Mouse (Mus musculus) gastrocnemius, adult 8-10 months (tissue): ENCODE data around the gene Gm6460. TPM values are rescaled to one million over a fixed set of nuclear protein-coding genes. Genes with fewer than 3 reads are reported as not detected.
"Not testable (repeated sequence)": the region's sequence is repeated elsewhere in the genome, so short reads cannot be mapped to it uniquely, and the experiment has no call there.

ENCODE experiments used
- DNase-seq, 2 experiments: peaks; one replicate each; pipeline ENCODE4 v3.0.0; 2022; ENCODE audit warnings: low spot score in 2 of 2
- total RNA-seq, 4 experiments: library from RNA; stranded (reverse); gene quantifications; 2 replicates each; pipeline ENCODE4 v1.2.4; 2022

Gene Gm6460
- not detected for total RNA-seq

GRCm38 (mm10) chr5:11594613-11595012 is at the start of gene Gm6460:
Gene Gm6460, plus strand, starts transcription at chr5:11594913.
- DNase-seq, result not testable (repeated sequence)

Other genes with a start within 250 kb of the Gm6460 start
- not detected for gene Gm8897, start 178.5 kb upstream of the Gm6460 start, total RNA-seq
- not detected for gene Gm8906, start 92.2 kb upstream of the Gm6460 start, total RNA-seq
- gene Gm8922, start 87.0 kb downstream of the Gm6460 start, total RNA-seq, result not detected
- not detected for gene Gm8926, start 175.6 kb downstream of the Gm6460 start, total RNA-seq